Mouse (Mus musculus) stomach, embryonic 14.5 days (tissue): Measurements from ENCODE around the gene 5430427O19Rik. TPM values are rescaled to one million over a fixed set of nuclear protein-coding genes. Genes with fewer than 3 reads are reported as not detected.

Source experiments
- ATAC-seq: fragments of 200-750 bp; cut with Nextera tagmentation; 2 replicates; pipeline ENCODE4 v1.8.0; 2017; ENCODE audit warnings: low read depth, moderate TSS enrichment; ENCODE audit not compliant: insufficient number of reproducible peaks, insufficient read depth, low FRiP score
- H3K27ac ChIP-seq: fragments of 300-500 bp; sonication (generic); 2 replicates; pipeline ENCODE4 v1.5.1; 2014; ENCODE audit warnings: mild to moderate bottlenecking, low read length, moderate library complexity, mixed read lengths
- H3K27me3 ChIP-seq: fragments of 300-500 bp; sonication (generic); 2 replicates; pipeline ENCODE4 v1.6.1; 2014; ENCODE audit warnings: low read length, control low read depth, mixed read lengths; ENCODE audit not compliant: control insufficient read depth, insufficient read depth
- H3K36me3 ChIP-seq: fragments of 300-500 bp; sonication (generic); 2 replicates; pipeline ENCODE4 v1.6.1; 2014; ENCODE audit warnings: mild to moderate bottlenecking, control low read depth, low read length, moderate library complexity, mixed read lengths; ENCODE audit not compliant: control insufficient read depth, insufficient read depth
- H3K4me1 ChIP-seq: fragments of 300-500 bp; sonication (generic); 2 replicates; pipeline ENCODE4 v1.6.1; 2014; ENCODE audit warnings: low read length, control low read depth, mixed read lengths; ENCODE audit not compliant: control insufficient read depth, insufficient read depth
- H3K4me2 ChIP-seq: fragments of 300-500 bp; sonication (generic); replicated peaks from 2 replicates; pipeline ENCODE4 v1.6.1; 2014; ENCODE audit warnings: low read depth, low read length, control low read depth
- H3K4me3 ChIP-seq: fragments of 300-500 bp; sonication (generic); 2 replicates; pipeline ENCODE4 v1.5.1; 2014; ENCODE audit warnings: low read depth, low read length, control low read depth
- H3K9ac ChIP-seq: fragments of 300-500 bp; sonication (generic); replicated peaks from 2 replicates; pipeline ENCODE4 v1.6.1; 2014; ENCODE audit warnings: low read depth, mild to moderate bottlenecking, control low read depth, low read length, moderate library complexity, mixed read lengths
- H3K9me3 ChIP-seq: fragments of 300-500 bp; sonication (generic); 2 replicates; pipeline ENCODE4 v1.6.1; 2016; ENCODE audit warnings: low read depth, low read length, control low read depth; ENCODE audit not compliant: control insufficient read depth
- WGBS: fragments of 180-500 bp; shearing (Covaris S2); extraction: QIAGEN DNeasy Blood & Tissue Kit; methylation state at CpG from one replicate; pipeline ENCODE4 v1.1.7; 2014; 5-methylcytosine and 5-hydroxymethylcytosine counted together
- polyA plus RNA-seq: library from polyadenylated mRNA; unstranded; fragments of >200 nt; fragmentation: Nextera tagmentation; extraction: Ambion mirVana; gene quantifications from 2 replicates; pipeline ENCODE4 v1.2.1, GENCODE M21; 2014

5430427O19Rik gene
- 0.17 and 0.20 TPM in 2 replicates for polyA plus RNA-seq

- 76% methylated on average over 3 of the region's 3 CpGs for WGBS
- no peaks in the 10 kb centered on the region for H3K4me1 ChIP-seq
- no peak within 1 kb of the TSS for H3K4me3 ChIP-seq
- no peaks in the 10 kb centered on the region for H3K36me3 ChIP-seq
- no peaks in the 10 kb centered on the region for H3K9me3 ChIP-seq
- ATAC-seq, result no peak
- H3K27ac ChIP-seq, result no peak within 1 kb of the TSS
- H3K9ac ChIP-seq, result no peak within 1 kb of the TSS
- no peak within 1 kb of the TSS for H3K4me2 ChIP-seq
- no peaks in the 10 kb centered on the region for H3K27me3 ChIP-seq
These were observed at the start of gene 5430427O19Rik for GRCm38 (mm10) chrX:85869914-85870483. Gene 5430427O19Rik (plus strand): TSS chrX:85870354.

GRCm38 (mm10) chrX:85827719-85828453 is 42.3 kb upstream of the 5430427O19Rik start:
- 81% methylated on average over 3 of the region's 3 CpGs for WGBS
- H3K4me2 ChIP-seq, result no peak overlapping the region
- H3K9me3 ChIP-seq, result no peaks in the 10 kb centered on the region
- H3K4me3 ChIP-seq, result no peak overlapping the region
- H3K27me3 ChIP-seq, result no peaks in the 10 kb centered on the region
- no peaks in the 10 kb centered on the region for H3K36me3 ChIP-seq
- ATAC-seq, result no peak
- H3K9ac ChIP-seq, result no peak overlapping the region
- no peaks in the 10 kb centered on the region for H3K4me1 ChIP-seq
- no peak overlapping the region for H3K27ac ChIP-seq

DNA sequence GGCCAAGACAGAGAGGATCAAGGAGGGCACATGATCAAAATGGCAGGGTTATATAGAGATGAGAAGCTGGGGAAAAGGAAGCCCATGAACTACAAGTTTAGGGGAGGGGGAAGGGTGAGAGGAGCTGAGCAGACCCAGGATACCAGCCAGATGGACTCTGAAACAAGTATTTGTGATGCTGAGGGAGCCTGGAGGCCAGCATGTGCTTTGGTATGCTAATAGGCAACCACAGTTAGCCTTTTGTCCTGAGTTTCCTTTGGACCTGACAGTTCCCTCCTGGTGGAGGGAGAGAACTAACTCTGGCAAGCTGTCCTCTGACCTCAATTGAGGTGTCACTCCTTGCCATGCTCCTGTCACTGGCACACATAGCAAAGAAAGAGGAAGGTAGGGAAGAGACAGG is 41.2 kb upstream of the 5430427O19Rik start:
- H3K27me3 ChIP-seq, result no peaks in the 10 kb centered on the region
- ATAC-seq, result no peak

GRCm38 (mm10) chrX:85839174-85839573 is 31.0 kb upstream of the 5430427O19Rik start:
- no peaks in the 10 kb centered on the region for H3K36me3 ChIP-seq
- no peak overlapping the region for H3K4me3 ChIP-seq
- H3K27me3 ChIP-seq, result no peaks in the 10 kb centered on the region
- H3K27ac ChIP-seq, result no peak overlapping the region
- H3K9ac ChIP-seq, result no peak overlapping the region
- H3K9me3 ChIP-seq, result no peaks in the 10 kb centered on the region
- H3K4me2 ChIP-seq, result no peak overlapping the region
- no peaks in the 10 kb centered on the region for H3K4me1 ChIP-seq
- no peak for ATAC-seq

More for the DNA sequence above, 41.2 kb upstream of the 5430427O19Rik start:
- Histone ChIP-seq H3K4me2 (no peak overlapping the region), H3K4me3 (no peak overlapping the region), H3K27ac (no peak overlapping the region), H3K36me3 (no peaks in the 10 kb centered on the region), H3K9me3 (no peaks in the 10 kb centered on the region), H3K9ac (no peak overlapping the region), H3K4me1 (no peaks in the 10 kb centered on the region)

GRCm38 (mm10) chrX:85855938-85856337 is 14.2 kb upstream of the 5430427O19Rik start:
- no peak for ATAC-seq
- no peak overlapping the region for H3K4me3 ChIP-seq
- no peaks in the 10 kb centered on the region for H3K4me1 ChIP-seq
- no peaks in the 10 kb centered on the region for H3K36me3 ChIP-seq
- 66% methylated on average over 3 of the region's 3 CpGs for WGBS
- no peaks in the 10 kb centered on the region for H3K9me3 ChIP-seq
- H3K9ac ChIP-seq, result no peak overlapping the region
- H3K27ac ChIP-seq, result no peak overlapping the region
- H3K4me2 ChIP-seq, result no peak overlapping the region
- no peaks in the 10 kb centered on the region for H3K27me3 ChIP-seq

DNA sequence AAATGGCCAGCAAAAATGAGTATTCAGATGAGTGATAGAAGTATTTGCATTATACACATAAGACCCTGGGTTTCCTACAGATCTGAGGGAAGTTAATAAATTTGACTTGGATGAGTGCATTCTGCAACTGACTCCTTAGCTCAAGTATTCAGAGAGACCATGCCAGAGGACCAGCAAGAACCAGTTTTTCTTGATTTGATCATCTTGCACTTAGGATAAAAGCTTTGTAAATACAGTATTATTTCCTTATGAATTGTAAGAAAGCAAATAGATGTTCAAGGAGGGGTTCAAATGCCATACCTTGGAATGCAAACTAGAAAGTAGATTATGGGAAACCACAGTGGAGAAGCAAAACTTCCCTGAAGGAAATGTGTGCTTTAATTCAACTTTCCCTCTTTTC is 13.0 kb upstream of the 5430427O19Rik start:
- Histone ChIP-seq H3K9me3 (no peaks in the 10 kb centered on the region), H3K9ac (no peak overlapping the region), H3K4me3 (no peak overlapping the region), H3K4me1 (no peaks in the 10 kb centered on the region), H3K27ac (no peak overlapping the region), H3K27me3 (no peaks in the 10 kb centered on the region), H3K36me3 (no peaks in the 10 kb centered on the region), H3K4me2 (no peak overlapping the region)
- ATAC-seq, result peak; percentile 49; the same call in 1 of the 2 replicates

- WGBS, result 57% methylated on average over 3 of the region's 3 CpGs
- no peaks in the 10 kb centered on the region for H3K9me3 ChIP-seq
These were observed 2.1 kb upstream of the 5430427O19Rik start for GRCm38 (mm10) chrX:85868079-85868478.

GRCm38 (mm10) chrX:85871371-85872056 is 1.4 kb downstream of the 5430427O19Rik start:
- no peaks in the 10 kb centered on the region for H3K27me3 ChIP-seq
- no peaks in the 10 kb centered on the region for H3K4me1 ChIP-seq
- 89% methylated on average over 11 of the region's 11 CpGs for WGBS
- no peaks in the 10 kb centered on the region for H3K9me3 ChIP-seq
- no peak overlapping the region for H3K27ac ChIP-seq
- H3K9ac ChIP-seq, result no peak overlapping the region
- H3K36me3 ChIP-seq, result no peaks in the 10 kb centered on the region
- no peak overlapping the region for H3K4me2 ChIP-seq
- no peak overlapping the region for H3K4me3 ChIP-seq
- no peak for ATAC-seq

More at GRCm38 (mm10) chrX:85868079-85868478, 2.1 kb upstream of the 5430427O19Rik start:
- Histone ChIP-seq H3K4me2 (no peak overlapping the region), H3K4me1 (no peaks in the 10 kb centered on the region), H3K27ac (no peak overlapping the region), H3K36me3 (no peaks in the 10 kb centered on the region), H3K4me3 (no peak overlapping the region), H3K9ac (no peak overlapping the region), H3K27me3 (no peaks in the 10 kb centered on the region)
- ATAC-seq, result no peak
